Mouse (Mus musculus) heart, adult 2 months (tissue): ENCODE results near the gene Ccdc146. TPM values are rescaled to one million over a fixed set of nuclear protein-coding genes. Genes with fewer than 3 reads are reported as not detected.
"Not testable (repeated sequence)": the region's sequence is repeated elsewhere in the genome, so short reads cannot be mapped to it uniquely, and the experiment has no call there.

ENCODE experiments used
- DNase-seq, 2 experiments: peaks; one replicate each; pipeline ENCODE4 v3.0.0; 2021
- H3K27ac ChIP-seq: fragments of 200-600 bp; 2 replicates; pipeline ENCODE4 v1.8.1; 2022
- H3K27me3 ChIP-seq: fragments of 200-500 bp; 2 replicates; pipeline ENCODE4 v1.6.1; 2012; ENCODE audit warnings: mild to moderate bottlenecking, low read length, inconsistent platforms, mixed read lengths; ENCODE audit not compliant: control insufficient read depth, insufficient read depth
- H3K36me3 ChIP-seq: fragments of 200-500 bp; 2 replicates; pipeline ENCODE4 v1.6.1; 2012; ENCODE audit warnings: low read length, inconsistent platforms; ENCODE audit not compliant: control insufficient read depth, insufficient read depth
- H3K4me1 ChIP-seq: fragments of 200-500 bp; 2 replicates; pipeline ENCODE4 v1.6.1; 2011; ENCODE audit warnings: low read length; ENCODE audit not compliant: control insufficient read depth, insufficient read depth
- H3K4me3 ChIP-seq: fragments of 200-600 bp; 2 replicates; pipeline ENCODE4 v1.8.1; 2022
- H3K79me2 ChIP-seq: fragments of 200-500 bp; replicated peaks from 2 replicates; pipeline ENCODE4 v1.6.1; 2012; ENCODE audit warnings: mild to moderate bottlenecking, inconsistent platforms, low read length, moderate library complexity, mixed read lengths; ENCODE audit not compliant: control insufficient read depth, insufficient read depth
- H3K9ac ChIP-seq: fragments of 200-500 bp; 2 replicates; pipeline ENCODE4 v1.6.1; 2012; ENCODE audit warnings: low read depth, mild to moderate bottlenecking, control low read depth, inconsistent platforms, low read length, mixed read lengths
- CTCF ChIP-seq: fragments of 200-600 bp; IDR thresholded peaks from 2 replicates; pipeline ENCODE4 v1.8.1; 2022; ENCODE audit warnings: antibody characterized with exemption, mild to moderate bottlenecking, moderate library complexity
- EP300 ChIP-seq: fragments of 200-500 bp; IDR thresholded peaks from 2 replicates; pipeline ENCODE4 v1.6.1; 2011; ENCODE audit warnings: low read depth, low read length, control low read depth; ENCODE audit not compliant: insufficient read depth
- POLR2A ChIP-seq: fragments of 200-500 bp; IDR thresholded peaks from 2 replicates; pipeline ENCODE4 v1.6.1; 2011; ENCODE audit warnings: mild to moderate bottlenecking, low read depth, low read length, control low read depth; ENCODE audit not compliant: insufficient read depth
- WGBS: fragments of 180-500 bp; shearing (Covaris S2); methylation state at CpG from one replicate; pipeline ENCODE4 v1.1.7; 2018; 5-methylcytosine and 5-hydroxymethylcytosine counted together
- intact Hi-C: fragments of 180-260 bp; cut with DNase I; formaldehyde crosslinking; loops from one replicate; pipeline ENCODE4 v1.15.1; 2025
- polyA plus RNA-seq: library from polyadenylated mRNA; depleted of rRNA; stranded (reverse); fragments of >200 nt; gene quantifications from 2 replicates; pipeline ENCODE4 v1.2.3, GENCODE M21; 2012
- total RNA-seq, 2 experiments: library from RNA; stranded (reverse); gene quantifications; 2 replicates each; pipeline ENCODE4 v1.2.3; 2021

The Ccdc146 gene
- total and polyA plus RNA-seq, 3 experiments = 1.5 to 3.1 (median 2.8) TPM

DNA sequence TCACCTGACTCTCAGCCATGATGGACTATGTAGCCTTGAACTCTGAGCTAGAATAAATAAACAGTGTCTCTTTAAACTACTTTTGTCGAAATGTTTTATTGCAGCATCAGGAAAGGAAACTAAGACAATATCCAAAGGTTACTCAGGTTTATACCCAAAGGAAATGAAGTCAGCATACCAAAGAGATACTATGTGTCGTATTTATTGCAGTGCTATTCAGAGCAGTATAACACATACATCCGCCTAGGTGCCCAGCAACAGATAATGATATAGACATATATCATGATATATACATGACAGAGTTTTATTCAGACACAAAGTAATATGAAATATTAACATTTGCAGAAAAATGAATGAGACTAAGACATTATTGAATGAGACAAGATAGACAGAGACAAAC, 61.1 kb downstream of the Ccdc146 start:
- TF ChIP-seq POLR2A (no peak), CTCF (no peak), EP300 (no peak)
- no peaks in the 10 kb centered on the region for H3K79me2 ChIP-seq
- H3K4me1 ChIP-seq = no peaks in the 10 kb centered on the region
- intact Hi-C loops = no loop called here
- H3K27ac ChIP-seq = no peak overlapping the region
- DNase-seq = no peak
- no peak overlapping the region for H3K9ac ChIP-seq
- no peaks in the 10 kb centered on the region for H3K27me3 ChIP-seq
- WGBS = 51% methylated on average over 3 of the region's 3 CpGs
- H3K4me3 ChIP-seq = no peak overlapping the region
- H3K36me3 ChIP-seq = no peaks in the 10 kb centered on the region

GRCm38 (mm10) chr5:21358648-21359047, 65.8 kb downstream of the Ccdc146 start:
- no peaks in the 10 kb centered on the region for H3K27me3 ChIP-seq
- no peaks in the 10 kb centered on the region for H3K36me3 ChIP-seq
- no peak overlapping the region for H3K4me3 ChIP-seq
- no peaks in the 10 kb centered on the region for H3K79me2 ChIP-seq
- H3K9ac ChIP-seq = no peak overlapping the region
- peaks cover 2% of the 10 kb centered on the region for H3K4me1 ChIP-seq
- intact Hi-C loops = no loop called here
- DNase-seq = no peak
- TF ChIP-seq EP300 (no peak), POLR2A (no peak), CTCF (no peak)
- WGBS = 86% methylated on average over 3 of the region's 3 CpGs
- no peak overlapping the region for H3K27ac ChIP-seq

GRCm38 (mm10) chr5:21351678-21352077, 72.8 kb downstream of the Ccdc146 start:
- no peak overlapping the region for H3K9ac ChIP-seq
- no peak overlapping the region for H3K4me3 ChIP-seq
- TF ChIP-seq EP300 (no peak), POLR2A (no peak), CTCF (no peak)
- DNase-seq = no peak
- H3K4me1 ChIP-seq = peaks cover 5% of the 10 kb centered on the region
- H3K36me3 ChIP-seq = no peaks in the 10 kb centered on the region
- intact Hi-C loops = no loop called here
- H3K27ac ChIP-seq = no peak overlapping the region
- no peaks in the 10 kb centered on the region for H3K27me3 ChIP-seq
- no peaks in the 10 kb centered on the region for H3K79me2 ChIP-seq

GRCm38 (mm10) chr5:21348366-21348765, 76.1 kb downstream of the Ccdc146 start:
- WGBS = 42% methylated on average over 7 of the region's 7 CpGs
- intact Hi-C loops = no loop called here
- TF ChIP-seq EP300 (no peak), CTCF (no peak), POLR2A (no peak)

DNA sequence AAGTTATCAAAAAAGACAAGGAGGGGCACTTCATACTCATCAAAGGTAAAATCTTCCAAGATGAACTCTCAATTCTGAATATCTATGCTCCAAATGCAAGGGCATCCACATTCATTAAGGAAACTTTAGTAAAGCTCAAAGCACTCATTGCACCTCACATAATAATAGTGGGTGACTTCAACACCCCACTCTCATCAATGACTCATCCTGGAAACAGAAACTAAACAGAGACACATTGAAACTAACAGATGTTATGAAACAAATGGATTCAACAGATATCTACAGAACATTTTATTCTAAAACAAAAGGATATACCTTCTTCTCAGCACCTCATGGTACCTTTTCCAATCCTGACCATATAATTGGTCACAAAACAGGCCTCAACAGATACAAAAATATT, 82.2 kb downstream of the Ccdc146 start:
- H3K36me3 ChIP-seq, H3K9ac ChIP-seq, H3K4me1 ChIP-seq, H3K27me3 ChIP-seq, H3K27ac ChIP-seq, DNase-seq, H3K79me2 ChIP-seq, intact Hi-C loops, H3K4me3 ChIP-seq: not testable (repeated sequence)

More at GRCm38 (mm10) chr5:21348366-21348765, 76.1 kb downstream of the Ccdc146 start:
- Histone ChIP-seq H3K4me3 (no peak overlapping the region), H3K4me1 (peaks cover 3% of the 10 kb centered on the region), H3K9ac (no peak overlapping the region), H3K27ac (peak overlapping the region; percentile 19; the same call in 1 of the 2 replicates), H3K79me2 (no peaks in the 10 kb centered on the region), H3K36me3 (no peaks in the 10 kb centered on the region), H3K27me3 (no peaks in the 10 kb centered on the region)
- peak in 1 of 2 experiments; percentile 46 for DNase-seq

- Histone ChIP-seq H3K27ac (peak overlapping the region; percentile 89; the same call in 1 of the 2 replicates), H3K36me3 (peaks cover 12% of the 10 kb centered on the region), H3K27me3 (no peaks in the 10 kb centered on the region), H3K4me1 (peaks cover 14% of the 10 kb centered on the region), H3K79me2 (no peaks in the 10 kb centered on the region), H3K4me3 (no peak overlapping the region), H3K9ac (no peak overlapping the region)
- intact Hi-C loops = no loop called here
- 71% methylated on average over 1 of the region's 1 CpGs for WGBS
- no peak for DNase-seq
- TF ChIP-seq EP300 (no peak), CTCF (no peak), POLR2A (no peak)
These were observed 92.4 kb downstream of the Ccdc146 start for GRCm38 (mm10) chr5:21332119-21332518.

DNA sequence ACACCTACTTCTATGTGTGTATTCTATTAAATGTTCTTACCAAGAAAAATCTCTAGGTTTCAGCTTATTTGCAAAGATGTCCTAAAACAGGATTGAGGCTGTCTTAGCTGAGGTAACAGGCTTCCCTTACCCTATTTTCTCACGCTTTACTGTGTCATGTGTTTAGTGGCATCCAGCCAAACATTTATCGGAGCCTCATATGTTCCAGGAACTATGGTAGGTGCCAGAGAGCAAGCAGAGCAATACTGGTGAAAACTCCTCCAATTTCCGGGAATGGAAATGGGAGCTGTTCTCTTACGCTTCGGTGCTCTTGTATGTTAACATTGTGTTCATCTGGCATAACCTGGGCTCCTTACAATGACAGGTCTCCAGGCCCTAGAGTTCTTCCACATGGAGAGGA, 92.8 kb downstream of the Ccdc146 start:
- peaks cover 12% of the 10 kb centered on the region for H3K36me3 ChIP-seq
- DNase-seq = peak in 1 of 2 experiments; percentile 22
- no peak overlapping the region for H3K4me3 ChIP-seq
- no peaks in the 10 kb centered on the region for H3K27me3 ChIP-seq
- H3K79me2 ChIP-seq = no peaks in the 10 kb centered on the region
- H3K9ac ChIP-seq = no peak overlapping the region
- peaks cover 14% of the 10 kb centered on the region for H3K4me1 ChIP-seq
- WGBS = 7% methylated on average over 5 of the region's 5 CpGs
- intact Hi-C loops = no loop called here
- no peak for TF ChIP-seq CTCF
- TF ChIP-seq EP300 = no peak
- no peak for TF ChIP-seq POLR2A
- peak overlapping the region; percentile 89 for H3K27ac ChIP-seq
